Mouse (Mus musculus) ES-Bruce4 (cell line): Measurements from ENCODE around the gene Tasp1.

Experiments used
- CTCF ChIP-seq: IDR thresholded peaks from one replicate; pipeline ENCODE4 v1.8.1; 2011; ENCODE audit warnings: low read depth, low read length
- EP300 ChIP-seq: IDR thresholded peaks from 2 replicates; pipeline ENCODE4 v1.6.1; 2011; ENCODE audit warnings: low read depth, low read length; ENCODE audit not compliant: insufficient read depth
- POLR2A ChIP-seq: IDR thresholded peaks from one replicate; pipeline ENCODE4 v1.8.1; 2011; ENCODE audit warnings: low read length; ENCODE audit not compliant: insufficient read depth

DNA sequence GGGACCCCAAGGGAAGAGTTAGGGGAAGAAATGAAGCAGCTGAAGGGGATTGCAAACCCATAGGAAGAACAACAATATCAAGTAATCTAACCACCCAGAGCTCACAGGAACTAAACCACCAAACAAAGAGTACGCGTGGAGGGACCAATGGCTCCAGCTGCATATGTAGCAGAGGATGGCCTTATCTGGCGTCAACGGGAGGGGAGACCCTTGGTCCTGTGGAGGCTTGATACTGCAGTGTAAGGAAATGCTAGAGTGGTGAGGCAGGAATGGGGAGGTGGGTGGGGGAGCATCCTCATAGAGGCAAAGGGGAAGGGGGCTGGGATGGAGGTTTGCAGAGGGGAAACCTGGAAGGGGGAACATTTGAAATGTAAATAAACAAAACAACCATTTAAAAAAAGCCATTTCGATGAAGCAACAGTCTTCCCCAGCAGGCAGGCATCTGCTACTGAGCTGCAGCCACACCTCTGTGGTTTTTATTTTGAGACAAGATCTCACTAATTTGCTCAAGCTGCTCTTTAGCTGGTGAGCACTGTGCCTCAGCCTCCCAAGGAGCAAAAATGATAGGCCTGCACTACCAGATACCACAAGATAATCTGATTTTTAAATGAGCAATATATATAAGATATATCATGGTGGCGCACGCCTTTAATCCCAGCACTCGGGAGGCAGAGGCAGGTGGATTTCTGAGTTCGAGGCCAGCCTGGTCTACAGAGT, 160.0 kb downstream of the Tasp1 start:
- TF ChIP-seq CTCF = no peak
- no peak for TF ChIP-seq EP300
- no peak for TF ChIP-seq POLR2A
